Mouse (Mus musculus) ovary, postnatal 36 days (tissue): ENCODE data around the gene Trdmt1.

Experiments used
- DNase-seq: peaks from one replicate; pipeline ENCODE4 v3.0.0; 2022; ENCODE audit warnings: low spot score, mixed read lengths

Trdmt1 gene

GRCm38 (mm10) chr2:13557145-13558030 is 12.9 kb upstream of the Trdmt1 start:
- no peak for DNase-seq

GRCm38 (mm10) chr2:13556239-13556638 is 11.8 kb upstream of the Trdmt1 start:
- no peak for DNase-seq

GRCm38 (mm10) chr2:13553966-13554365 is 9.5 kb upstream of the Trdmt1 start:
- DNase-seq: no peak

- DNase-seq: no peak
Observed at GRCm38 (mm10) chr2:13548749-13549148, 4.3 kb upstream of the Trdmt1 start.

- no peak for DNase-seq
Observed at GRCm38 (mm10) chr2:13543519-13544124, 846 bp downstream of the Trdmt1 start.

- DNase-seq: no peak
Observed at GRCm38 (mm10) chr2:13539860-13540259, 4.6 kb downstream of the Trdmt1 start.

GRCm38 (mm10) chr2:13538704-13539377 is 5.6 kb downstream of the Trdmt1 start:
- DNase-seq: no peak

GRCm38 (mm10) chr2:13538258-13538657 is 6.2 kb downstream of the Trdmt1 start:
- no peak for DNase-seq

- DNase-seq: no peak
Observed at GRCm38 (mm10) chr2:13537733-13538132, 6.7 kb downstream of the Trdmt1 start.

- DNase-seq: no peak
Observed at GRCm38 (mm10) chr2:13536747-13537146, 7.7 kb downstream of the Trdmt1 start.

GRCm38 (mm10) chr2:13530639-13531038 is 13.8 kb downstream of the Trdmt1 start:
- DNase-seq: no peak

GRCm38 (mm10) chr2:13529253-13529933 is 15.1 kb downstream of the Trdmt1 start:
- DNase-seq: no peak

- peak; percentile 39 for DNase-seq
Observed at GRCm38 (mm10) chr2:13527531-13527930, 16.9 kb downstream of the Trdmt1 start.

- DNase-seq: no peak
Observed at GRCm38 (mm10) chr2:13527125-13527524, 17.3 kb downstream of the Trdmt1 start.

GRCm38 (mm10) chr2:13526205-13526604 is 18.3 kb downstream of the Trdmt1 start:
- DNase-seq: no peak

GRCm38 (mm10) chr2:13523540-13524456 is 20.7 kb downstream of the Trdmt1 start:
- DNase-seq: no peak

- DNase-seq: no peak
Observed at GRCm38 (mm10) chr2:13522106-13522505, 22.4 kb downstream of the Trdmt1 start.

GRCm38 (mm10) chr2:13514949-13515348 is 29.5 kb downstream of the Trdmt1 start:
- peak; percentile 12 for DNase-seq

GRCm38 (mm10) chr2:13502717-13503116 is 41.8 kb downstream of the Trdmt1 start:
- no peak for DNase-seq

- no peak for DNase-seq
Observed at GRCm38 (mm10) chr2:13501553-13501952, 42.9 kb downstream of the Trdmt1 start.
